Mouse (Mus musculus) cerebellum, postnatal 4 days (tissue): Measurements from ENCODE around the gene Lpo.

Experiments used
- DNase-seq, 2 experiments: peaks; one replicate each; pipeline ENCODE4 v3.0.0; 2022; ENCODE audit warnings: low spot score in 2 of 2, mixed read lengths in 1 of 2

Gene Lpo

GRCm38 (mm10) chr11:87758957-87759608 is 69.0 kb downstream of the Lpo start:
- no peak for DNase-seq

GRCm38 (mm10) chr11:87758161-87758911 is 69.8 kb downstream of the Lpo start:
- DNase-seq, result no peak

- no peak for DNase-seq
Observed at GRCm38 (mm10) chr11:87757001-87757954, 70.8 kb downstream of the Lpo start.
